Comparison of ENCODE assay signal across 24 mouse cellular contexts in the genomic region with DNA sequence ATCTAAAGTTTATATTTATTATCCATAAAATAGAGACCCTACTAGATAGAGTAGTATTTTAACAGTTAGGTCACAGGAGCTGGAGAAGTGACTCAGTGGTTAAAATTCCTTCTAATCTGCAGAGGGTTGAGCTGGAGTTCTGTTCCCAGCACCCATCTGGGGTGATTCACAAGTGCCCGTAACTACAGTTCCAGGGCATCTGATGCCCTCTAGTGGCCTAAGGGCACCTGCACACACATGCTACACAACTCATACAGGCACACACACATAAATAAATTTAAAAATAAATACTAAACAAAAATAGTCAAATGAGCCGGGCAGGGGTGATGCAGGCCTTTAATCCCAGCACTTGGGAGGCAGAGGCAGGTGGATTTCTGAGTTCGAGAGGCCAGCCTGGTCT. TPM values are rescaled to one million over a fixed set of nuclear protein-coding genes. Genes with fewer than 3 reads are reported as not detected.
DNase-seq lines count a peak whose midpoint lies in the region; ATAC-seq and TF ChIP-seq lines count a peak whose summit lies in the region.
"Had no signal": no experiment of that assay in that cellular context is flagged by ENCODE, and none has a peak within 500 bp of the region (broad histone marks: within the 10 kb centered on the region; RNA-seq: fewer than 3 reads in every experiment).

No protein-coding gene starts in this region.

- no peak overlapping the region for H3K4me2 ChIP-seq in liver, postnatal 0 days (ENCODE audit: low read depth, low read length)
- H3K4me2 ChIP-seq in liver, embryonic 12.5 days: no peak overlapping the region
- no peak overlapping the region for H3K4me2 ChIP-seq in kidney, embryonic 16.5 days (replicated peaks; ENCODE audit: low read depth, low read length)
- H3K4me2 ChIP-seq in hindbrain, embryonic 14.5 days (replicated peaks): no peak overlapping the region
- H3K4me2 ChIP-seq: embryonic facial prominence, embryonic 12.5 days; forebrain, embryonic 12.5 days; heart, embryonic 11.5 days; heart, embryonic 15.5 days; hindbrain, embryonic 13.5 days had no signal

- H3K79me2 ChIP-seq in MEL (ENCODE audit: control insufficient read depth, insufficient read depth, low read length, poor library complexity): no peaks in the 10 kb centered on the region

- no peak for TF ChIP-seq POLR2A in MEL (IDR thresholded peaks at IDR 0.05; ENCODE audit: control insufficient read depth in 1 of 2, insufficient read depth in 1 of 2, low read depth in 1 of 2, low read length in 2 of 2, poor library complexity in 1 of 2)
- TF ChIP-seq POLR2A in embryonic fibroblast, embryonic 13.5 days (IDR thresholded peaks at IDR 0.05; ENCODE audit: low read depth, low read length): no peak

- H3K4me1 ChIP-seq in liver, postnatal 0 days (ENCODE audit: insufficient read depth): no peaks in the 10 kb centered on the region
- H3K4me1 ChIP-seq in liver, embryonic 12.5 days: peaks cover 4% of the 10 kb centered on the region
- no peaks in the 10 kb centered on the region for H3K4me1 ChIP-seq in E14TG2a.4 (replicated peaks; ENCODE audit: low read depth, low read length)
- H3K4me1 ChIP-seq in MEL (ENCODE audit: control insufficient read depth in 1 of 2, insufficient read depth in 2 of 2, low read length in 2 of 2): peaks cover 0 to 1% of the 10 kb centered on the region in 2 experiments; a peak in 2 of 4 replicates
- H3K4me1 ChIP-seq in embryonic fibroblast, embryonic 13.5 days (ENCODE audit: control insufficient read depth, insufficient read depth, low read length): no peaks in the 10 kb centered on the region
- H3K4me1 ChIP-seq in kidney, embryonic 16.5 days (ENCODE audit: insufficient read depth, low read length): no peaks in the 10 kb centered on the region
- no peaks in the 10 kb centered on the region for H3K4me1 ChIP-seq in hindbrain, embryonic 14.5 days (replicated peaks; ENCODE audit: control insufficient read depth, insufficient read depth, low read length)
- H3K4me1 ChIP-seq: embryonic facial prominence, embryonic 12.5 days; forebrain, embryonic 12.5 days; heart, embryonic 15.5 days; hindbrain, embryonic 13.5 days had no signal

- no peak for ATAC-seq in liver, postnatal 0 days
- no peak for ATAC-seq in liver, embryonic 12.5 days
- no peak for ATAC-seq in kidney, embryonic 16.5 days (ENCODE audit: low FRiP score, low TSS enrichment)
- no peak for ATAC-seq in hindbrain, embryonic 14.5 days (ENCODE audit: low FRiP score)
- ATAC-seq: forebrain, postnatal 0 days; intestine, embryonic 16.5 days had no signal

- DNase-seq in liver, postnatal 0 days: no peak
- DNase-seq in MEL (ENCODE audit: low read depth, low spot score): no peak
- no peak for DNase-seq in B cell, adult 2 months
- no peak for DNase-seq in hindbrain, embryonic 14.5 days (ENCODE audit: low spot score)
- DNase-seq: adrenal gland, postnatal 10 days; cerebellum, adult 11-12 months; cerebellum, adult 9-10 months; cerebellum, postnatal 25 days; forebrain, postnatal 0 days; gastrocnemius, postnatal 14 days; heart, adult 2 months; heart, postnatal 14 days had no signal

- H3K9me3 ChIP-seq in liver, postnatal 0 days (ENCODE audit: low read length): no peaks in the 10 kb centered on the region
- H3K9me3 ChIP-seq in liver, embryonic 12.5 days (replicated peaks): no peaks in the 10 kb centered on the region
- H3K9me3 ChIP-seq in E14TG2a.4 (ENCODE audit: low read length): no peaks in the 10 kb centered on the region
- no peaks in the 10 kb centered on the region for H3K9me3 ChIP-seq in MEL (replicated peaks; ENCODE audit: insufficient read depth, low read length)
- H3K9me3 ChIP-seq in kidney, embryonic 16.5 days (ENCODE audit: low read length): no peaks in the 10 kb centered on the region
- no peaks in the 10 kb centered on the region for H3K9me3 ChIP-seq in hindbrain, embryonic 14.5 days (ENCODE audit: control insufficient read depth, low read length)
- H3K9me3 ChIP-seq: embryonic facial prominence, embryonic 12.5 days; forebrain, embryonic 12.5 days; heart, embryonic 15.5 days; hindbrain, embryonic 13.5 days had no signal

- no peak overlapping the region for H3K9ac ChIP-seq in liver, postnatal 0 days (replicated peaks)
- H3K9ac ChIP-seq in liver, embryonic 12.5 days: no peak overlapping the region
- no peak overlapping the region for H3K9ac ChIP-seq in MEL (ENCODE audit: control insufficient read depth, low read depth, low read length, poor library complexity, severe bottlenecking)
- no peak overlapping the region for H3K9ac ChIP-seq in kidney, embryonic 16.5 days (replicated peaks; ENCODE audit: low read length)
- H3K9ac ChIP-seq in hindbrain, embryonic 14.5 days: no peak overlapping the region
- H3K9ac ChIP-seq: embryonic facial prominence, embryonic 12.5 days; forebrain, embryonic 12.5 days; forebrain, postnatal 0 days; heart, embryonic 15.5 days; hindbrain, embryonic 13.5 days had no signal

- H3K27ac ChIP-seq in liver, postnatal 0 days (ENCODE audit: low read depth): no peak overlapping the region
- no peak overlapping the region for H3K27ac ChIP-seq in liver, embryonic 12.5 days
- no peak overlapping the region for H3K27ac ChIP-seq in MEL (ENCODE audit: control insufficient read depth, low read depth, low read length)
- no peak overlapping the region for H3K27ac ChIP-seq in embryonic fibroblast, embryonic 13.5 days (ENCODE audit: insufficient read depth, low read length)
- H3K27ac ChIP-seq in kidney, embryonic 16.5 days (ENCODE audit: low read length): no peak overlapping the region
- no peak overlapping the region for H3K27ac ChIP-seq in hindbrain, embryonic 14.5 days
- H3K27ac ChIP-seq: embryonic facial prominence, embryonic 12.5 days; forebrain, embryonic 12.5 days; heart, adult 2 months; heart, embryonic 15.5 days; hindbrain, embryonic 13.5 days had no signal

- peak; percentile 28; the same call in 1 of the 2 replicates for TF ChIP-seq RAD21 in MEL (IDR thresholded peaks at IDR 0.05; ENCODE audit: low read depth, low read length)

- TF ChIP-seq EP300 in liver, postnatal 0 days (IDR thresholded peaks at IDR 0.05; ENCODE audit: low read depth): no peak
- no peak for TF ChIP-seq EP300 in MEL (IDR thresholded peaks at IDR 0.05; ENCODE audit: low read depth in 1 of 2, low read length in 2 of 2)

- H3K36me3 ChIP-seq in liver, postnatal 0 days (replicated peaks; ENCODE audit: insufficient read depth, low read length): no peaks in the 10 kb centered on the region
- no peaks in the 10 kb centered on the region for H3K36me3 ChIP-seq in liver, embryonic 12.5 days
- H3K36me3 ChIP-seq in E14TG2a.4 (ENCODE audit: insufficient read depth, low read length): no peaks in the 10 kb centered on the region
- peaks cover 0 to 2% of the 10 kb centered on the region in 2 experiments; a peak in 1 of 4 replicates for H3K36me3 ChIP-seq in MEL (ENCODE audit: control insufficient read depth in 1 of 2, insufficient read depth in 2 of 2, low read length in 2 of 2)
- no peaks in the 10 kb centered on the region for H3K36me3 ChIP-seq in kidney, embryonic 16.5 days (ENCODE audit: insufficient read depth, low read length)
- H3K36me3 ChIP-seq in hindbrain, embryonic 14.5 days (replicated peaks; ENCODE audit: control insufficient read depth, insufficient read depth): no peaks in the 10 kb centered on the region
- H3K36me3 ChIP-seq: embryonic facial prominence, embryonic 12.5 days; forebrain, embryonic 12.5 days; heart, embryonic 15.5 days; hindbrain, embryonic 13.5 days had no signal

- no peak overlapping the region for H3K4me3 ChIP-seq in liver, postnatal 0 days (ENCODE audit: low read depth, low read length)
- no peak overlapping the region for H3K4me3 ChIP-seq in liver, embryonic 12.5 days
- no peak overlapping the region for H3K4me3 ChIP-seq in E14TG2a.4 (replicated peaks; ENCODE audit: low read length)
- H3K4me3 ChIP-seq in MEL (ENCODE audit: control insufficient read depth in 1 of 2, insufficient read depth in 1 of 2, low read depth in 2 of 2, low read length in 2 of 2): no peak overlapping the region
- no peak overlapping the region for H3K4me3 ChIP-seq in embryonic fibroblast, embryonic 13.5 days (ENCODE audit: insufficient read depth, low read length)
- no peak overlapping the region for H3K4me3 ChIP-seq in kidney, embryonic 16.5 days (ENCODE audit: low read length)
- no peak overlapping the region for H3K4me3 ChIP-seq in hindbrain, embryonic 14.5 days (replicated peaks; ENCODE audit: low read length)
- H3K4me3 ChIP-seq: embryonic facial prominence, embryonic 12.5 days; forebrain, embryonic 12.5 days; heart, adult 2 months; heart, embryonic 15.5 days; hindbrain, embryonic 13.5 days had no signal

- TF ChIP-seq CTCF in liver, postnatal 0 days (IDR thresholded peaks at IDR 0.05; ENCODE audit: low read depth): 0 out of 2 replicates have a peak, but pooled peaks have one; percentile 2
- peak; percentile 61 for TF ChIP-seq CTCF in E14TG2a.4 (conservative IDR thresholded peaks at IDR 0.05; ENCODE audit: low read length)
- peak; percentile 18 to 45 (median 33); a peak in 5 of 6 replicates for TF ChIP-seq CTCF in MEL (IDR thresholded peaks at IDR 0.05 in 2 of 3, conservative IDR thresholded peaks at IDR 0.05 in 1 of 3; ENCODE audit: control insufficient read depth in 1 of 3, insufficient read depth in 1 of 3, low read depth in 2 of 3, low read length in 3 of 3, poor library complexity in 1 of 3, severe bottlenecking in 1 of 3)
- TF ChIP-seq CTCF in embryonic fibroblast, embryonic 13.5 days (IDR thresholded peaks at IDR 0.05; ENCODE audit: borderline replicate concordance, insufficient read depth, low read length): peak; percentile 9; the same call in 1 of the 2 replicates

- 80% methylated on average over 3 of the region's 3 CpGs for WGBS in liver, postnatal 0 days (ENCODE audit: insufficient replicate concordance)
- WGBS in liver, embryonic 12.5 days (ENCODE audit: insufficient replicate concordance): 79% methylated on average over 3 of the region's 3 CpGs
- WGBS in kidney, embryonic 16.5 days: 93% methylated on average over 3 of the region's 3 CpGs
- WGBS in hindbrain, embryonic 14.5 days: 96% methylated on average over 3 of the region's 3 CpGs

- no peaks in the 10 kb centered on the region for H3K27me3 ChIP-seq in liver, postnatal 0 days (ENCODE audit: insufficient read depth, low read length)
- no peaks in the 10 kb centered on the region for H3K27me3 ChIP-seq in liver, embryonic 12.5 days (replicated peaks)
- 0 out of 2 replicates have a peak, but pooled peaks cover 3% of the 10 kb centered on the region for H3K27me3 ChIP-seq in E14TG2a.4 (ENCODE audit: insufficient read depth, low read length)
- no peaks in the 10 kb centered on the region for H3K27me3 ChIP-seq in MEL (ENCODE audit: control insufficient read depth in 1 of 2, insufficient read depth in 2 of 2, low read length in 2 of 2)
- no peaks in the 10 kb centered on the region for H3K27me3 ChIP-seq in kidney, embryonic 16.5 days (ENCODE audit: insufficient read depth, low read length)
- H3K27me3 ChIP-seq in hindbrain, embryonic 14.5 days (ENCODE audit: control insufficient read depth, insufficient read depth, low read length): no peaks in the 10 kb centered on the region
- H3K27me3 ChIP-seq: embryonic facial prominence, embryonic 12.5 days; forebrain, embryonic 12.5 days; heart, embryonic 15.5 days; hindbrain, embryonic 13.5 days had no signal

RNA-seq across cellular contexts. Expression of a gene that starts 15.4 kb away (rescaled TPM):
- 427 and 452 TPM in 2 replicates for polyA plus RNA-seq in liver, postnatal 0 days (2015; fragmentation: Nextera tagmentation; extraction: Ambion mirVana)
- polyA plus RNA-seq in liver, embryonic 12.5 days (2016; fragmentation: Nextera tagmentation; extraction: Ambion mirVana): 762 and 857 TPM in 2 replicates
- 459 and 615 TPM in 2 replicates for total RNA-seq in MEL (2012; rRNA removed)
- polyA plus RNA-seq in MEL (2012; ENCODE audit: insufficient read depth in 1 of 2, insufficient read length in 2 of 2, low read depth in 1 of 2, low replicate concordance in 2 of 2, missing spikeins in 1 of 2): 1,000 to 10,000 TPM in 1 of 2 experiments, not detected in 1; 2,505 TPM
- polyA plus RNA-seq in embryonic fibroblast, embryonic 13.5 days (2011; ENCODE audit: insufficient read length, low read depth, missing spikeins): 1,294 and 1,591 TPM in 2 replicates
- polyA plus RNA-seq in kidney, embryonic 16.5 days (2015; fragmentation: Nextera tagmentation; extraction: Ambion mirVana): 847 and 848 TPM in 2 replicates
- polyA plus RNA-seq in hindbrain, embryonic 14.5 days (2014; fragmentation: Nextera tagmentation; extraction: Ambion mirVana): 509 and 614 TPM in 2 replicates

RNA-seq across cellular contexts. Expression of a gene that starts 39.7 kb away (rescaled TPM):
- polyA plus RNA-seq in liver, postnatal 0 days (2015; fragmentation: Nextera tagmentation; extraction: Ambion mirVana): not detected in 2 replicates
- 0.23 TPM in 1 of 2 replicates, not detected in the other for polyA plus RNA-seq in liver, embryonic 12.5 days (2016; fragmentation: Nextera tagmentation; extraction: Ambion mirVana)
- 0.07 and 0.08 TPM in 2 replicates for total RNA-seq in MEL (2012; rRNA removed)
- under 1 TPM in 1 of 2 experiments, not detected in 1; 0.29 TPM for polyA plus RNA-seq in MEL (2012; ENCODE audit: insufficient read depth in 1 of 2, insufficient read length in 2 of 2, low read depth in 1 of 2, low replicate concordance in 2 of 2, missing spikeins in 1 of 2)
- 0.60 and 0.76 TPM in 2 replicates for polyA plus RNA-seq in embryonic fibroblast, embryonic 13.5 days (2011; ENCODE audit: insufficient read length, low read depth, missing spikeins)
- 0.30 and 0.36 TPM in 2 replicates for polyA plus RNA-seq in kidney, embryonic 16.5 days (2015; fragmentation: Nextera tagmentation; extraction: Ambion mirVana)
- polyA plus RNA-seq in hindbrain, embryonic 14.5 days (2014; fragmentation: Nextera tagmentation; extraction: Ambion mirVana): 0.13 and 0.27 TPM in 2 replicates
- total RNA-seq: gastrocnemius, adult 18-20 months; gastrocnemius, postnatal 14 days; heart, adult 2 months; hematopoietic stem cell, adult 5-6 weeks had no signal
- polyA plus RNA-seq: heart, adult 2 months had no signal

Comparison
In these comparisons a context has a peak if more than half of its experiments do, and no peak if none do; other contexts are left out.
1. CTCF ChIP-seq: peak in every context shown above with its lines; median percentile 61 in E14TG2a.4; 33 in MEL; 9 in embryonic fibroblast, embryonic 13.5 days; 2 in liver, postnatal 0 days.